Mouse (Mus musculus) right cerebral cortex, adult 18-20 months (tissue): ENCODE results near the gene Heyl.
A peak's percentile ranks its signal among the peaks of the same experiment; 100 is the strongest.

Experiments
- DNase-seq: peaks from one replicate; pipeline ENCODE4 v3.0.0; 2022; ENCODE audit warnings: mixed read lengths

The Heyl gene

DNA sequence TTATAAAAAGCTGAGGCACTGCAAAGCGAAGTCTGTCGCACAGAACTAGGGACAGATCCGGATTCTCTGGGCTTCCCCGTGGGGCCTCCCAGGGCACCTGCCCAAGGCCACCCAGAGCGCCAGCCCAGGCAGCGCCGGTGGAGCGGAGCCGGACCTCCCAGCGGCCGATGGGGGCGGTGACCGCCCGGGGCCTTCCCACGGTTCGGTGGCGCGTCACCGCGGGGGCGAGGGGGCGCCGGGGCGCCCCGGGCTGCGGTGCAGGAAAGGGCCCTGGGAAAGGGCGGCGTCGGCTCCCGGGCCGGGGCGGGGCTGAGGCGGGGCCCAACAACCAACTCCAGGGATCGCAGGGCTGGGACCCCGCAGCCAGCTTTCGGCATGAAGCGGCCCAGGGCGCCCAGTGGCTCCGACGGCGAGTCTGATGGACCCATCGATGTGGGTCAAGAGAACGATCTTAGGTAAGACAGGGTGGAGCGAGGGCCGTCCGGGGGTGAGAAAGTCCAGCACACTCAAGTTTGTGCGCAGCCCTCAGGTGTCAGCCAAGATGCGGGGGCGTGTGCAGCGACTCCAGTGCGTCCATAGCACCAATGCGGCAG, at the start of gene Heyl:
Heyl (plus strand) TSS at position 65 of the 593 bp plus-strand sequence.
- DNase-seq = no peak

DNA sequence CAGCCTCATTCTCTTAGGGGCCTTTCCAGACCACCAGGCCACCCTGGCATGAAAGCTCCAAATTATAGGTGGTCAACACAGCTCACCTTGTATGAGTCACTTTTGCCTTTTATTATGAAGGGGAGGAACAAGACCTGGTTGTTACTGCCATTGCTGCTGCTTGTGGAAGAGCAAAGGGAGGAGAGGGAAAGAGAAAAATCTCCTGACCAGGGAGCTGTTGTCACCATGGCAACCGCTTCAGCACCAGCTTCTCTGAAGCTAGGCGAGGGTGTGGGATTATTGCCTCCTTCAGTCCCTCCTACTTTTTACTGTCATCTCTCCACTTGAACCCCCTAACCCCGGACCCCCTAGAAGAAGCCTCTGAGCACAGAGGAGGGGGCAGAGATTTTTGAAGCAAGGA, 48.5 kb upstream of the Heyl start:
- peak; percentile 72 for DNase-seq

DNA sequence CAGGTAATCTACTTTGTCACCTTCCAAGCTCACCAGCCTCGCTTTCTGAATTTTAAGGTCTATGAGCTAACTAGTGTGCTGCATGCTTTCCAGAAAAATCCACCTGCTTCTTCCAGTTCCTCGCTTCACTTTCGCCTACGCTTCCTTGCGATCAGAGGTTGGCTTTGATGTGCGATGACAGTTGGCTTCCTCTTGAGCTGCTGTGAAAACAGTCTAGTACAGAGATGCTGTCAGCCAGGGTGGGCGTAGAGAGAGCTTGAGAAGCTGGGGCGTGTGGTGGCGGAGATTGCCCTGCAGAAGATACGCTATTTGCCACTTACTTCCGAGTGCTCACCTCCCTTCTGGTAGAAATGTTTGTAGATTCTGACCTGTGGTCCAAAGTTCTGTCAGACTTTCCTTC, 41.0 kb upstream of the Heyl start:
- DNase-seq = peak; percentile 84

DNA sequence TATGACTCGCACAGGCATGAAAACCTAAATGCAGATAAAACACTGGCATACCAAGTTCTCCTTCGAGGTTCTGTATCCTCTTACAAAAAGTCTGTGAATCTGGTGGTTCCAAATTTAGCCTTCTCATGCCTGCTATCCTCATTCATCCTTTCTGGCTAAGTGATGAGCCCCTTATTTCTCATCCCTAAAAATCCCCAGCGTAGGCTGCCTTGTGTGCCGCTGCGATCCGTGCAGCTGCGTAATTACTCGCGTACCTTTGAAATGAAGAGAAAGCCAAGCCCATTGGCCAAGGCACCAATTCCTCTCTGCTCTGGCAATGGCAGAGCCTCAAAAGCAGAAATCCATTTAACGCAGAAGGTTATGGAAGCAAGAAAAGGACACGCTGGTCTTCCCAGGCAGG, 39.6 kb upstream of the Heyl start:
- no peak for DNase-seq

DNA sequence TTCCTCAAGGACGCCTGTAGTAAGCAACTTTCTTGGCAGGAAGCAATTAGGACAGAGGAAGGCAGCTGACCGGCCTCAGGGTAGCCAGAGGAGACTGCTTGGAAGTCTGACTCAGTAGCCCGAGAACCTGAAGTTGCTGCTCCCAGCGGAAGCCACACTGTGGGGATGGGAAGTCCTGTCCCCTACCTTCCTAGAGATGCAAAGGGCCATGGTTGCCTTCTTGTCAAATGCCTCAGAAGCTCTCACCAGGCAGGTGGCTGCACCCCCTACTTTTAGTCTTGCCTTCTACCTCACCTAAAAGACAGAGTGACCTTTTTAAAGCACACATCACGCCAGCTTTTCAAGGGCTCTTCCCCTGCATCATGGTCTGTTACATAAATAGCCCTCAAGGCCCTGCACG, 36.7 kb upstream of the Heyl start:
- no peak for DNase-seq

DNA sequence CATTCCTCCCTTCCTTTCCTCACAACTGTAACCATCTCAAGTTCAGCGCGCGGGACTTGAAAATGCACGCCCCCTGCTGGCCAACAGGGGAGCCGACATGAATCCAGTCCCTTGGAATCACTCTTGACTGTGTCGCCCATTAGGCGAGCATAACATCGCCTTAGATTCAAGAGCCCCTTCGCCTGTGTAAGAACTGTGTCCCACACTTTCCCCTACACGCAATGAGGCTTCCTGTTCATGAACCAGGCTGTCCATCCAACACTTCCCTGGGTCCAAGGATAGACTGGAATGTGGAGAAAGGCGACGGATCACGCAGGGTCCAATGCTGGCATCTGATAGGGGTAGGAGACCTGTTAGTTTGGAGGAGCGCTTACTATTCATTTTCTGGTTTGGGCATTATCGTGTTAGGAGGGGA, 32.6 kb upstream of the Heyl start:
- peak; percentile 72 for DNase-seq

DNA sequence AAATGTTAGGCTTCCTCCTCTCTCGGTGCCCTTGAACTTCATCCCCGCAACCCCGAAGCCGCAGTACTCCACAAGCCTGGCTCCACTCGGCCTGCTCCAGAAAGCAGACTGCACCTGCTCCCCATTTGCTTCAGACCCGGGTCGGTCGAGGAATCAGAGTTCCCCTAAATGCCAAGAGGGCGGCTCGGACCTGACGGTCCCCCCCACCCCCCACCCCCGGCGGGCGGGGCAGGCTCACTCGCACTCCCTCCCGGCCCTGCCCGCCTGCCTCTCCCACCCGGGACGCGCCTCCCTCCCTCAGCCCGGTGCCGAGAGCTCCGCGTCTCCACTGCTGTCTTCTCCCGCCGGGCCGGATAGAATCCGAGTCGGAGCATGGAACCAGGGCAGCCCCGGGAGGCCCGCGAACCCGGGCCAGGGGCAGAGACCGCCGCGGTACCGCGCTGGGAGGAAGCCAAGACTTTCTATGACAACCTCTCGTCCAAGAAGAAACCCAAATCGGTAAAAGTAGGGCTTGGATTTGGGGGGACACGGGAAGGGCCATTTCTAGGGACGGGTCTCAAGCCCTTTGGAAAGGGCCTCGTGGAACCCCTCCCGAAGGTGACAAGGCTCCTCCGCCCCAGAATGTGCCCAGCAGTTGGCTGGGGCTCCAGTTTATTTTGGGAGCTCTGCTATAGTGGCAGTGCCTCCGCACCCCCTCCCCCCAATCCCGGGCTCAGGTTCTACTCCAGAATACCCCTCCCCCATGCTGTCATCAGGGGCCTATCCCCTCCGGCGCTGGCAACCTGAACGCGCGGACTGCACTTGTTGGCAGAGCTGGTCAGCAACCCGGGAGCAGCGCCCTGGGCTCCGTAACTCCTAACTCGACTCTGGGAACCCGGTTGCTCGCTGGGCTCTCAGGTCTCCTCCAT, 31.9 kb upstream of the Heyl start, which contains the start of gene Nt5c1a:
Nt5c1a (plus strand) TSS at position 319 of the 908 bp plus-strand sequence.
- DNase-seq = peak; percentile 49

DNA sequence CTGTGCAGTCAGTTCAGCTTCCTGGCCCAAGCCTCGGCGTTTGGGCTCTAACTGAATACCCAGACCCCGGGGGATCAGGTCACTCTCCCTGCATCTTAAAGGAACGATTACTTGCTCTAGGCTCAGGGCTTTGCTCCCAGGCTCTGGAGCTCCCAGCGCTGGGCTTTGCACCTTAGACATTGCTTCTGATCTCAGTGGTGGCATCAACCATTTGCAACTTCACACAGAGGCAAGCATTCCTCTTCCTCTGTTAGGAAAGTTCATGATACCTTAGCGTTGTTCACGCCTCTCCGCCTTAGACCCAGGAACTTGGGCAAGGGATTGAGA, 31.3 kb upstream of the Heyl start:
- no peak for DNase-seq

DNA sequence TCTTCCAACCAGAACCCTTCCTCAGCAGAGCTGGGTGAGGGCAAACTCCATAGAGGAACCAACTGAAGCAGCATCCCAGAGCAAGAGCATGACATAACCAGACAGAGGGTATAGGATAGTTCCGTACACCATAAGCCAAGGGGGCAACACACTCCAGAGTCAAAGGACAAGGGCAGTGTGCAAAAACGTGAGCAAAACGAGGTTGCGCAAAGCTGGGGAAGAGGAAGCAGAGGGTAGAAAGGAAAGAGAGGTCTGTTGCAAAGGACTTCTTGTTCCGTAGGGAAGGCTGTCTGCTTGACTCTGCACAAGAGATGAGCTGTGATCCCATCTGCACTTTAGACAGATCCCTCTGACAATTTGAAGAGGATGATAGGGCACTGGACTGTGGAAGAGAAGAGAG, 26.0 kb upstream of the Heyl start:
- DNase-seq = no peak

DNA sequence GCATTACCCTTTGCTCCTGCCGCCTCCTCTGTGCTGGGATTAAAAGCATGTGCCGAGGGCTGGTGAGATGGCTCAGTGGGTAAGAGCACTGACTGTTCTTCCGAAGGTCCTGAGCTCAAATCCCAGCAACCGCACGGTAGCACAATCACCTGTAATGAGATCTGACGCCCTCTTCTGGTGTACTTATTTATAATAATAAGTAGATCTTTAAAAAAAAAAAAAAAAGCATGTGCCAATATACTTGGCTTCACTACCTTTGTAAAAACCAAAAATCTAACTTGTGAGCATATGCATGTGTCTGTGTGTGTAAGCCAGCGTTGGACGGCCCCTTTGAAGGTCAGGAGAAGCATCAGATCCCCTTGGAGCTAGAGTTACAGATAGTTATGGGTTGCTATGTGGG, 22.4 kb upstream of the Heyl start:
- no peak for DNase-seq

DNA sequence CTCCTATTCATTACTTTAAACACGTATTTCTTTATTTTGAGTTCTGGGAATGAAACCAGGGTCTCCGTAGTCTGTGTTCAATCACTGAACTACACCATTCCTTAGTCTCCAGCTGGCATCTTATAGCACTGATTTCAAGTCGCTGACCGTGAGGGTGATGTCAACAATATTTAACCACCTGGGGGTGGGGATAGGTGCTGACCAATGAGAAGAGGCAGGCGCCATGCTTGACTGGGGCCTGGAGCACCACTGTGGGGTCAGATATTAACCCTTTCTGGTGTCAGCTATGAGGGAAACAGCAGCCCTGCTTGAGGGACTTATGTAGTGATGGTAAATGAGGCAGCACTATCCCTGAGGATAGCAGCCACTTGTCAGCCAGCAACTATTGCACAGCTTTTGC, 21.9 kb upstream of the Heyl start:
- DNase-seq = no peak

DNA sequence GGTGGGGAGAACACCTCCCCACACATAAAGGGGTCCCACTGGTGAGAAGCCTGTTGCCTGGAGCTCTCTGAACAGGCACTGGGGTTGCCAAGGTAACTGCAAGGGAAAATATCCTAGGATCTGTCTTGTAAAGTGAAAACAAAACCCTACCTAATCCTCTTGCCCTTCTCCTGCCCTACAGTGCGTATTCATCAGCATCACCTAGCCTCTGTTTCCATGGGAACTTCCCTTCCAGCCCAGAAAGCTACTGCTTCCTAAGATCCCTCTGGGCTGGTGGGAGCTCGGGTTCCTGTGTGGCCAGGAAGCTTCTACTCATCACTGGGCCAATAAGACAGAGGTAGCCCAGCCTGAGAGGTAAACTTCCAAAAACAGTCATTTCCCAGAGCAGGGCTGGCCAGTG, 21.0 kb upstream of the Heyl start:
- DNase-seq = no peak

DNA sequence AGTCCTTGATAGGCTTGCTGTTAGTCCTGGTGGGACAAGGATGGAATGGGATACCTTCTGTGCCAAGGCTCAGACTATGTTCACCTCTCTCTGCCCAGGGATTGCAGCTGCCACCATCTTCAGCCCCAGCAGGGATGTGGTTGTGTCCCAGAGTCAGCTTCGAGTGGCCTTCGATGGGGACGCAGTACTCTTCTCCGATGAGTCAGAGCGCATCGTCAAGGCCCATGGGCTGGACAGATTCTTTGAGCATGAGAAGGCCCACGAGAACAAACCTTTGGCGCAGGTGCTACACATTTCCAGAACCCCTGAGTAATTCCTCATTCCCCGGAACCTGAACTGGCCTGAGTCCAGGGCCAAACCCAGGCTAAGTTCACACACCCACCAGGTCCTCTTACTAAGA, 19.4 kb upstream of the Heyl start:
- DNase-seq = no peak

DNA sequence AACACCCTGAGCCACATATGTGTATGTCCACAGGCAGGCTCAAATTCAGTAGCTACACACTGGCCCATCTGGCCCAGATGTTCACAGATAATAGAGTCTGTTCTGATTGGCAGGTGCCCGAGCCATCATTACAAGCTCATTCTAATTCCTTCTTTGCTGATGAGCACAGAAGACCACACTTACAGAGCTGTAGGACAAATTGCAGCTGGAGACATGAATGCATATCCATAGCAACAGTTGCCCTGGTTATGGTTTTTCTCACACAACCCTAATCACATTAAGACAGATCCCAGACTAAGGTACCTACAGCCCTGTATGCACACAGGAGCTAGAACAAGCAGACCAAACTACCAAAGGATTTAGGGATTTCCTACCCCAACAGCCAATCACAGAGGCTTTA, 18.0 kb upstream of the Heyl start:
- DNase-seq = no peak

DNA sequence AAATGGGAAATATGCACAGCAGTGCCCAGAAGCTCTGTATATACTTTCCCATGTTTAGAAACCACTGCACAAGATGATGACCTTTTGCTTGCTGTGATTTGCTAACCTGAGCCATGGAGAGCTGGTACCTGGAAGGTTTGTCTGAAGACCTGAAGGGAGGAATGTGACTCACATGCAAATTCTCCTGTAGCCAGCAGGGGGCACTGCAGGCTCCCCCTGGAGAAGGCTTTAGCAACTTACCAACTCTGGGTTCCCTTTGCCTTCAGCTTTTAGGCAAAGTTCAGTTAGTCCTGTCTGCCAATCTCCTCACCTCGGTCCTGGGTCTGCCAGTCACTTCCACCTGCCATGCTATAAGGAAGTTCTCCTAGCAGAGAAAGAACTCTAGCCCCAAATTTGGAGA, 16.6 kb upstream of the Heyl start:
- peak; percentile 59 for DNase-seq

DNA sequence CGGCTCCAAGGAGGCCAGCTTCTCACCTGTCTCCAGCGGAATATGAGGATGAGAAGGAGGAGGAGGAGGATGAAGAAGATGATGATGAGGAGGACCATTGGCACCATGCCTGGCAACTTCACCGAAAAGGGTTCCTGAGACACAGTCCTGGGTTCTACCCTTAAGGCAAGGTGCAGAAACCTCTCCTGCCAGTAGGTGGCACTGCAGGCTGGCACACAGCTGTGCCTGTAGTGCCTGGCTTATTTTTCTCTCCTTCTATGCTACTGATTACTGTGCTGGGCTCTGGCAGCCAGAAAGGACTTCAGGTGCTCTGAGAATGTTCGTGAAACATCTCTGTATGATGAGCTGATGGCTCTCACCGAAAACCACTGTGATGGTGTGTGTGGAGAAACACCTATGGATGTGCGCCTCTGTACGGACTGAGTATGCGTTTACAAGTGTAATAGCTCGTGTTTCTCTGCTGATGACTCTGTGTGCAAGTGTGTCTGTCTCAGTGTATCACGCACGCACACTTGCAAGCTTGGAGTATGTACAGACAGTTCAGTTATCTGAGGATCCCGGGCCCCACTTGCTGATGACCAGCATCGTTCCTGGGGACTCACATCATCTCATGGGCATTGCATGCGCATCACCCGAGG, 13.5 kb upstream of the Heyl start:
- DNase-seq = peak; percentile 66

DNA sequence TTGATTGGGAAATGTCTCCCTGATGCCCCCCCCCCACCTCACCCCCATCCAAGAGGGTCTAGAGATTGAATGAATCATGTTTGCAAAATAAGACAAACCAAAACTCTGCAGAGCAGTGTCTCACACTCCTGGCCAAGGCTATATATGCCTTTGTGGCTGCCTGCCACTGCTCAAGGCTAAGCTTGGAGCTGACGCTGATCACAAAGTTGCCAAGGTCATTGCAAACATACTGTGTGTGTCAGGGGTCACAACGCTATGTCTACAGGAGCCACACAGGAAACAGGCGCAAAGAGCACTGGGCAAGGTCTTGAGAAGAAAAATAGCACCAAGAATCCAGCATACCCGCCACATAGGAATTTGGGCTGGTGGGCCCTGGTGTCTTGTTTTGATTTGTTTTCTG, 12.7 kb upstream of the Heyl start:
- DNase-seq = no peak

DNA sequence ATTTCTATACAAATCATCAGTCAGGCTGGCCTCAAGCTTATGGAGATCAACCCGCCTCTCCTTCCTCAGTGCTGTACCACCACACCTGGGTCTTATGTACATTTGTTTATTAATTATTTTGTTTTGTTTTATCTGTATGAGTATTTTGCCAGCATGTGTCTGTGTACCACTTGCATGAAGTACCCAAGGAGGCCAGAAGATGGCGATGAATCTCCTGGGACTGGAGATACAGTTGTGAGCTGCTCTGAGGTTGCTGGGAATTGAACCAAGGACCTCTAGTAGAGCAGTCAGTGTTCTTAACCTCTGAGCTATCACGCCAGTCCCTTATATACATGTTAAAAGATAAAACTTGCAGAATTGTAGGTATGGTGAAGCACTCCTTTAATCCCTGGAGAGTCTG, 10.0 kb upstream of the Heyl start:
- DNase-seq = no peak

DNA sequence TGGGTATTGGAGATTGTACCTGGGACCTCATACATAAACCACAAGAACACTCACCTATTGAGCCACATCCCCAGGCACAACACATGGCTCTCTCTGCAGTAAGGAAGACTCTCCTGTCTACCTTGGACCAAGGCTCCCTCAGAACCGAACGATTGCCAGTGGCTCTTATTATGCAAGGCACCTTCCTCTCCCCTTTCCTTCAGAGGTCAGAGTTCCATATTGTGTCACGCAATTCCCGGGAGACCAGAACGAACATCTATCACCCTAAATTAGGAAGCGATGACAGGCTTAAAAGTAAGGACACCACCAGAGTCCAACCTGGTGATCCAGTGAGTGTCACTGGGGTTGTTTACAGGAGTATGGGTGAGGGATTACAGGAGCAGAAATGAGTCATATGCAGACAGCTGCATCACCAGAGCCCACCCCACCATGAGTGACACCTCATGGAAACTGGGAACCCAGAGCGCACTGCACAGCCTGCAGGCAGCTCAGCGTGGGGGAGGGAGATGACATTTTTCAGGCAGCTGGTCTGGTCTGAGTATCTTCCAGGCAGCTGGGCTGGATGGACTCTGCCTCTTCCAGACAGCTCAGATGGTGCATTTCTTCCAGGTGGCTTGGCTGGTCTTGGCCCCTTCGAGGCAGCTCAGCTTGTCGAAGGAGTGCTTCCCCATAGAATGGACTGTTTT, 7.5 kb upstream of the Heyl start:
- DNase-seq = no peak

DNA sequence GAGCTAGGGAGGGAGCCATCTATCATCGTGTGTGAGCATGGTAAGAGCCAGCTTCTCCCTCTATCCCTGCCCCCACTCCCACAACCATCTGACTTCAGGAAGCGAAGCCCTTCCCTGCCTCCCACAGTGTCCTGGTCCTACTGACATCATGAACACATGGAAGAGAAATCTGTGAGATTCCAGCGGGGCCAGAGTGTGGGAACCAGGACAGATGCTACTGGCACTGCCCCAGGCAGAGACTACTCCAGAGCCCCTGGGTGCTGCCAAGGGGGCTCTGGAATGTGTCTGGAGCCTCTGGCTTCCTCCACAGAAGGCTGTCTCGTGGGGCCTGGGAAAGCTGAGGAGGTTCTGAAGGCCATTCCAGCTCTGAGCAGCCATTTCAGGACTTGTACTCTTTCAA, 5.6 kb upstream of the Heyl start:
- no peak for DNase-seq

DNA sequence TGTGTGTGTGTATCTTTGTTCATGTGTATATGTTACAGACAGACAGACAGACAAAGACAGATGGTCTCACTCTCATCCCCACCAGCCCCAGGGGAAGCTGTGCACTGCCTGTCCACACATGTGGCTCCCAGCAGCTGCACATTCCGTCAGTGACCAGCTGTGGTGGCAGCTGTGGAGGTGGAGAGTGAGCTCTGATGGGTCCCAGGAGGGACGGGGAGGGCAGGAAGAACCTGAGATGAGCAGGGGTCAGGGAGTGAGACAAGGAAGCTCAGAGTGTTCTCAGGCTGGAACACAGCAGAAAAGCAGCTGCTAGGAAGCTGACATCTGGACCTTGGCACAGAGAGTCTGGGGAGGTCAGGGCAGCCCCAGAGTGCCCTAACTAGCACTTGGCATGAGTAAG, 5.1 kb upstream of the Heyl start:
- DNase-seq = no peak

DNA sequence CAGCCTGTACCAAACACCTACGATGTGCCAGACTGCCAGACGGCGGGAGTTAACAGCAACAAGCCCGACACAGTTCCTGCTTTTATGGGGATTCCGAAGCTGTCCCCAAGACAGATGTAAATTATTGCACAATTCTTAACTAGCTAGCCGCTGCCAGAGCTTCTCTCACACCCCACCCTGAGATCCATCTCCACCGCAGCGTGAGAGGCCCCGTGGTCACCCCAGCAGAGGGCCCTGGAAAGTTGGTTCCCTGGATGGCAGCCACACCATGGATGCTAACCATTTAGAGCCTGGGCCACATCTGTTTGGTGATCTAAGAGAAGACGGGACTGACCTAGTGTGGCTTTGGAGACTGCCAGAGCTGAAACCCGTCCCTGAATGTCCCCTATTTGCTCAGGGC, 4.2 kb upstream of the Heyl start:
- DNase-seq = no peak

DNA sequence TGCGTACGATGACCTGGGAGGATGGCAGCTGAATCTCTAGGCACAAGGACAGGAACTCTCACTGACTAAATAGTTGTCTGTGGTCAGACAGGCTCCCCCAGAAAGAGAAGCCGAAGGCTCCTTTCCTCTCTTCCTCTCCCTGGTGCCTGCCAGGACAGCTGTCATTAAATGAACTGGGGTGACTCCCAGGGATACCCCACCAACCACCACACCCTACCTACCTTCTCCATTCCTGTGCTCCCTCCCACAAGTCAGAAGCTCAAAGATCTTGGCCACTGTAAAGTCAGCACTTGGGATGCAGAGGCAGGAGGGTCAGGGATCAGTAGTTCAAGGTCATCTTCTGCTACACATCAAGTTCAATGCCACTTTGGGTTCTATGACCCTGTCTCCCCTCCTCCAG, 515 bp upstream of the Heyl start:
- no peak for DNase-seq
